Mouse (Mus musculus) ES-Bruce4 (cell line): ENCODE results near the gene Srrm4.

Experiments used
- CTCF ChIP-seq: IDR thresholded peaks from one replicate; pipeline ENCODE4 v1.8.1; 2011; ENCODE audit warnings: low read depth, low read length
- EP300 ChIP-seq: IDR thresholded peaks from 2 replicates; pipeline ENCODE4 v1.6.1; 2011; ENCODE audit warnings: low read depth, low read length; ENCODE audit not compliant: insufficient read depth
- POLR2A ChIP-seq: IDR thresholded peaks from one replicate; pipeline ENCODE4 v1.8.1; 2011; ENCODE audit warnings: low read length; ENCODE audit not compliant: insufficient read depth

DNA sequence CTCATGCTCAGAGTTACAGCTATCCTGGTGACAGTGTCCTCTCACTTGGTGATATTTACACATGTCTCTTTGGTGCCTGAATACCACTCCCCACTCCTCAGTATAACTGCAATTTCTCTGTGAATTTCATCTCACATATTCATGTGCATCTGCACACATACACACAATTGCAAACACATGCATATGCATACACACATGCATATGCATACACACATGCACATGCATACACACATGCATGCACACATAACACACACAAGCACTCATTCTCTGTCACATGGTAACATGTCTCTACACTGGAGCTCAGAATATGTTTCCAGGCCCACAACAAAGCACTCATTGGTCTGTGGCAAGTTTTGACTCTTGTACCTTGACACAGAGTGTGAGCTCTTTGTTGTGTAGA is 39.0 kb downstream of the Srrm4 start:
- TF ChIP-seq POLR2A (no peak), CTCF (no peak), EP300 (no peak)
